Mouse (Mus musculus): ENCODE data around the gene Zfp423.

- no peak for TF ChIP-seq CTCF (IDR thresholded peaks at IDR 0.05; ENCODE audit: insufficient read depth, low read length)
- no peak for TF ChIP-seq POLR2A (IDR thresholded peaks at IDR 0.05; ENCODE audit: borderline replicate concordance, extremely low read depth, low read depth, low read length)
Observed at GRCm38 (mm10) chr8:87875452-87875851, 83.9 kb downstream of the Zfp423 start.
